Mouse (Mus musculus): Measurements from ENCODE around the gene Kcnn3. TPM values are rescaled to one million over a fixed set of nuclear protein-coding genes. Genes with fewer than 3 reads are reported as not detected.

The Kcnn3 gene
- polyA plus RNA-seq, 1 experiment from 2014 or later = 1.1 TPM

DNA sequence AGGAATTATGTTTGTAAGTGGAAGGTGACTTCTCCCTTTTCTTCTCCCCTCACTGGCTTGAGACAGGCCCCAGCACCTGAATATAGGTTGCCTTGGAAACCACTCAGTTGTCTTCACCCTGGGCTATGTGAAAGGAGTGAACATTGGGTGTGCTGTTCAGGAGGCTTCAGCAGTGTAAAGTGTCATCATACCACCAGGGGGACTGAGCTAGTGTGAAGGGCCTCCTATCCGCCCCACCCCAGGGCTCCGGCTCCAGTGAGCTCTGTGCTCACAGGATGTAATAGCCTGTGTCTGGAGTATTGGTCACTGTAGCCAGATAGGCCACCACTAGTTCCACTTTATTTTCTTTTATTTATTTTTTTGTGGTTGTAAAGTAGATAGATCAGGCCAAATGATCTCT is 54.3 kb downstream of the Kcnn3 start:
- DNase-seq (ENCODE audit: low spot score) (peak; percentile 32), ATAC-seq (replicated peaks; ENCODE audit: insufficient number of reproducible peaks, low FRiP score, low TSS enrichment, low read depth) (no peak)
- 58% methylated on average over 2 of the region's 2 CpGs for WGBS
- no peak overlapping the region for H3K9ac ChIP-seq (replicated peaks; ENCODE audit: low read length)
- H3K4me1 ChIP-seq (ENCODE audit: control insufficient read depth, insufficient read depth, low read length) = peaks cover 3% of the 10 kb centered on the region; the same call in 1 of the 2 replicates
- H3K9me3 ChIP-seq (replicated peaks; ENCODE audit: control insufficient read depth, low read length) = no peaks in the 10 kb centered on the region
- no peak overlapping the region for H3K4me2 ChIP-seq (ENCODE audit: low read depth, low read length)
- H3K27ac ChIP-seq (replicated peaks; ENCODE audit: low read depth, low read length) = no peak overlapping the region
- H3K4me3 ChIP-seq (ENCODE audit: low read depth, low read length) = no peak overlapping the region
- H3K27me3 ChIP-seq (ENCODE audit: control insufficient read depth, insufficient read depth, low read length) = no peaks in the 10 kb centered on the region
- no peaks in the 10 kb centered on the region for H3K36me3 ChIP-seq (replicated peaks; ENCODE audit: control insufficient read depth, insufficient read depth, low read depth, low read length)

DNA sequence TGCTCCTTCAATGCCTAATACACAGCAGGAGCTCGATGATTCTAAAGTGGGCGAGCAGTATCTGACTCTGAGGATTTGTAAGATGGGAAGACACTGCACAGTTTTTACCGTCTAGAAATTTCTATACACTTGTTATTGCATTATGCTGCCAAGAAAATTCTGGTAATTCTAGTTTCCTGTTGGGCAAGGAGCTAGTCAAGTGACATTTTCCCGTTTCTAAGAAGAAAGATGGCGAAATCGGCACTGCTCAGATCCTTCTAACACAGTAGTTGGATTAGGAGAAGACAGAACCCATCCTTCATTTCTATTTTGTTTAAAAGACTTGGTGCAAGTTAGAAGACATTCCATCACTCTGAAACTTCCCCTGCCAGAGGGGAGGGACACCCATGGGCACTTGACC is 56.4 kb downstream of the Kcnn3 start:
- no peak overlapping the region for H3K9ac ChIP-seq (replicated peaks; ENCODE audit: low read length)
- ATAC-seq (replicated peaks; ENCODE audit: insufficient number of reproducible peaks, low FRiP score, low TSS enrichment, low read depth) (no peak), DNase-seq (ENCODE audit: low spot score) (no peak)
- H3K9me3 ChIP-seq (replicated peaks; ENCODE audit: control insufficient read depth, low read length) = no peaks in the 10 kb centered on the region
- H3K4me3 ChIP-seq (ENCODE audit: low read depth, low read length) = no peak overlapping the region
- no peak overlapping the region for H3K4me2 ChIP-seq (ENCODE audit: low read depth, low read length)
- H3K27me3 ChIP-seq (ENCODE audit: control insufficient read depth, insufficient read depth, low read length) = no peaks in the 10 kb centered on the region
- peaks cover 3% of the 10 kb centered on the region; the same call in 1 of the 2 replicates for H3K4me1 ChIP-seq (ENCODE audit: control insufficient read depth, insufficient read depth, low read length)
- no peaks in the 10 kb centered on the region for H3K36me3 ChIP-seq (replicated peaks; ENCODE audit: control insufficient read depth, insufficient read depth, low read depth, low read length)
- no peak overlapping the region for H3K27ac ChIP-seq (replicated peaks; ENCODE audit: low read depth, low read length)
- WGBS = 94% methylated on average over 6 of the region's 6 CpGs

DNA sequence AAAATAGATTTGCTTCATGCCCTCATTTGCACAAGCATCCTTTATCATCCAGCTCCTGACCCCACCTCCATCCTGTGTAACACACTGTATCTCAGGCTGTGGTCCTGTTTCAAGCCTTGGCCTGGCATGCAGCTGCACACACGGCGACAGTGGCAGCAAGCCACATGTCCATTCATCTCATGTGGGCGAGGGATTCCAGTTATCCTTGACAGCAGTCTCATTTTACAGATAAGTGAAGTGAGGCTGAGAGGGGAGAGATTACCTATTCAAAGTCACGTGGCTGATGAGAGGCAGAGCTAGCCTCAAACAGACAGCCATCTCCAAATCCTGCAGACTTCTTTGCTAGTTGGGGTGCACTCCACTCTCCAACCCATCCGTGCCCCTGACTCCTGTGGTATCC is 57.2 kb downstream of the Kcnn3 start:
- ATAC-seq (replicated peaks; ENCODE audit: insufficient number of reproducible peaks, low FRiP score, low TSS enrichment, low read depth) = no peak

GRCm38 (mm10) chr3:89578083-89578482 is 58.1 kb downstream of the Kcnn3 start:
- H3K4me2 ChIP-seq (ENCODE audit: low read depth, low read length) = no peak overlapping the region
- no peaks in the 10 kb centered on the region for H3K27me3 ChIP-seq (ENCODE audit: control insufficient read depth, insufficient read depth, low read length)
- H3K27ac ChIP-seq (replicated peaks; ENCODE audit: low read depth, low read length) = no peak overlapping the region
- 67% methylated on average over 4 of the region's 4 CpGs for WGBS
- H3K9me3 ChIP-seq (replicated peaks; ENCODE audit: control insufficient read depth, low read length) = no peaks in the 10 kb centered on the region
- DNase-seq (ENCODE audit: low spot score) = no peak
- H3K4me1 ChIP-seq (ENCODE audit: control insufficient read depth, insufficient read depth, low read length) = peaks cover 3% of the 10 kb centered on the region; the same call in 1 of the 2 replicates
- no peak overlapping the region for H3K9ac ChIP-seq (replicated peaks; ENCODE audit: low read length)
- H3K4me3 ChIP-seq (ENCODE audit: low read depth, low read length) = no peak overlapping the region
- H3K36me3 ChIP-seq (replicated peaks; ENCODE audit: control insufficient read depth, insufficient read depth, low read depth, low read length) = no peaks in the 10 kb centered on the region
- 0 out of 2 replicates have a peak, but pooled peaks have one; percentile 29 for ATAC-seq (replicated peaks; ENCODE audit: insufficient number of reproducible peaks, low FRiP score, low TSS enrichment, low read depth)

More for the DNA sequence above, 57.2 kb downstream of the Kcnn3 start:
- Histone ChIP-seq H3K27ac (replicated peaks; ENCODE audit: low read depth, low read length) (no peak overlapping the region), H3K9ac (replicated peaks; ENCODE audit: low read length) (no peak overlapping the region), H3K36me3 (replicated peaks; ENCODE audit: control insufficient read depth, insufficient read depth, low read depth, low read length) (no peaks in the 10 kb centered on the region), H3K27me3 (ENCODE audit: control insufficient read depth, insufficient read depth, low read length) (no peaks in the 10 kb centered on the region), H3K4me3 (ENCODE audit: low read depth, low read length) (no peak overlapping the region), H3K9me3 (replicated peaks; ENCODE audit: control insufficient read depth, low read length) (no peaks in the 10 kb centered on the region), H3K4me1 (ENCODE audit: control insufficient read depth, insufficient read depth, low read length) (peaks cover 3% of the 10 kb centered on the region; the same call in 1 of the 2 replicates), H3K4me2 (ENCODE audit: low read depth, low read length) (no peak overlapping the region)
- DNase-seq (ENCODE audit: low spot score) = no peak
- WGBS = 86% methylated on average over 5 of the region's 5 CpGs

GRCm38 (mm10) chr3:89578803-89579202 is 58.8 kb downstream of the Kcnn3 start:
- H3K27ac ChIP-seq (replicated peaks; ENCODE audit: low read depth, low read length) = no peak overlapping the region
- 30% methylated on average over 10 of the region's 10 CpGs for WGBS
- ATAC-seq (replicated peaks; ENCODE audit: insufficient number of reproducible peaks, low FRiP score, low TSS enrichment, low read depth) = no peak

DNA sequence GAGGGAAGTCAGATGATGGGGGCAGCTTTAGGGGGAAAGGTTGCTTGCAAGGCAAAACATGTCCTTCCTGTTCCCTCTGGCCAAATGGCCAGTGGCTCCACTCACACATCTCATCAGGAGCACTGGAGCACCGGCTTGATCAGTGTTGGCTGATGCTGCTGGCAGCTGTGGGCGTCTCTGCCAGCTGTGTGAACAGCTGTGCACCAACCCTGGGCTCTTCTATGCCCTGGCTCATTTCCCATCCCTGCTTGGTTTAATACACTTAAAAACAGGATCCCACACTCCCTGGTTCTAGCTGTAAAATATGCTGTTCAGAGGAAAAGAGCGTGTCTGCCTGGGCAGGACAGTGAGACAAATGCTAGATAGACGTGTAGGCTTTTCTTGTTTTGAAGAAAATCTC is 64.3 kb downstream of the Kcnn3 start:
- H3K4me2 ChIP-seq (ENCODE audit: low read depth, low read length) = no peak overlapping the region

More at GRCm38 (mm10) chr3:89578803-89579202, 58.8 kb downstream of the Kcnn3 start:
- H3K4me2 ChIP-seq (ENCODE audit: low read depth, low read length) = no peak overlapping the region
- H3K27me3 ChIP-seq (ENCODE audit: control insufficient read depth, insufficient read depth, low read length) = no peaks in the 10 kb centered on the region
- H3K9ac ChIP-seq (replicated peaks; ENCODE audit: low read length) = no peak overlapping the region
- no peaks in the 10 kb centered on the region for H3K9me3 ChIP-seq (replicated peaks; ENCODE audit: control insufficient read depth, low read length)
- H3K36me3 ChIP-seq (replicated peaks; ENCODE audit: control insufficient read depth, insufficient read depth, low read depth, low read length) = no peaks in the 10 kb centered on the region
- DNase-seq (ENCODE audit: low spot score) = peak; percentile 39
- no peak overlapping the region for H3K4me3 ChIP-seq (ENCODE audit: low read depth, low read length)
- peaks cover 3% of the 10 kb centered on the region; the same call in 1 of the 2 replicates for H3K4me1 ChIP-seq (ENCODE audit: control insufficient read depth, insufficient read depth, low read length)

GRCm38 (mm10) chr3:89588436-89588835 is 68.5 kb downstream of the Kcnn3 start:
- Histone ChIP-seq H3K36me3 (replicated peaks; ENCODE audit: control insufficient read depth, insufficient read depth, low read depth, low read length) (no peaks in the 10 kb centered on the region), H3K9ac (replicated peaks; ENCODE audit: low read length) (no peak overlapping the region), H3K4me1 (ENCODE audit: control insufficient read depth, insufficient read depth, low read length) (no peaks in the 10 kb centered on the region), H3K27me3 (ENCODE audit: control insufficient read depth, insufficient read depth, low read length) (no peaks in the 10 kb centered on the region), H3K27ac (replicated peaks; ENCODE audit: low read depth, low read length) (no peak overlapping the region), H3K4me3 (ENCODE audit: low read depth, low read length) (no peak overlapping the region), H3K4me2 (ENCODE audit: low read depth, low read length) (no peak overlapping the region), H3K9me3 (replicated peaks; ENCODE audit: control insufficient read depth, low read length) (no peaks in the 10 kb centered on the region)
- WGBS = 58% methylated on average over 11 of the region's 11 CpGs
- no peak for ATAC-seq (replicated peaks; ENCODE audit: insufficient number of reproducible peaks, low FRiP score, low TSS enrichment, low read depth)
- peak; percentile 44 for DNase-seq (ENCODE audit: low spot score)

More for the DNA sequence above, 64.3 kb downstream of the Kcnn3 start:
- no peak for DNase-seq (ENCODE audit: low spot score)
- H3K9me3 ChIP-seq (replicated peaks; ENCODE audit: control insufficient read depth, low read length) = no peaks in the 10 kb centered on the region
- H3K36me3 ChIP-seq (replicated peaks; ENCODE audit: control insufficient read depth, insufficient read depth, low read depth, low read length) = no peaks in the 10 kb centered on the region
- H3K27ac ChIP-seq (replicated peaks; ENCODE audit: low read depth, low read length) = no peak overlapping the region
- no peak overlapping the region for H3K9ac ChIP-seq (replicated peaks; ENCODE audit: low read length)
- H3K4me1 ChIP-seq (ENCODE audit: control insufficient read depth, insufficient read depth, low read length) = no peaks in the 10 kb centered on the region
- H3K27me3 ChIP-seq (ENCODE audit: control insufficient read depth, insufficient read depth, low read length) = no peaks in the 10 kb centered on the region
- no peak overlapping the region for H3K4me3 ChIP-seq (ENCODE audit: low read depth, low read length)
- no peak for ATAC-seq (replicated peaks; ENCODE audit: insufficient number of reproducible peaks, low FRiP score, low TSS enrichment, low read depth)
- 59% methylated on average over 4 of the region's 4 CpGs for WGBS

DNA sequence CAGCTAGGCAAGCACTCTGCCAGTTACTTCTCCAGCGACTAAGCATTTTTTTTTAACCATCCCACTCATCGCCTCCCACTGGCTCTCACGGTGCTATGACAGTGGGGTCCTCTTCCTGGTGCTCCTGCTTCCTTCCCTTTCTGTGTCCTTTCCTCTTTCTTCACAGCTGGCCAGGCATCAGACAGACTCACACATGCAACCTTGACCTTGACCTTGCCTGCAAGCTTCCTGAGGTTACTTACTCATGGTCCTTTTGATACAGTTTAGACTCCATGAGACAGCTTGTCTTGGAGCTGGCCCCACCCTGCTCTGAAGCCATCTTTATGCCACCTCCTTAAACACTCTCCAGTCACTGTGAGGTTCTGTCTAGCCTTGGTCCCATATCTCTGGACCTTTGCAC is 69.4 kb downstream of the Kcnn3 start:
- WGBS = 71% methylated on average over 3 of the region's 3 CpGs
- Histone ChIP-seq H3K36me3 (replicated peaks; ENCODE audit: control insufficient read depth, insufficient read depth, low read depth, low read length) (no peaks in the 10 kb centered on the region), H3K27me3 (ENCODE audit: control insufficient read depth, insufficient read depth, low read length) (no peaks in the 10 kb centered on the region), H3K9me3 (replicated peaks; ENCODE audit: control insufficient read depth, low read length) (no peaks in the 10 kb centered on the region), H3K9ac (replicated peaks; ENCODE audit: low read length) (no peak overlapping the region), H3K4me1 (ENCODE audit: control insufficient read depth, insufficient read depth, low read length) (no peaks in the 10 kb centered on the region), H3K4me2 (ENCODE audit: low read depth, low read length) (no peak overlapping the region), H3K4me3 (ENCODE audit: low read depth, low read length) (no peak overlapping the region), H3K27ac (replicated peaks; ENCODE audit: low read depth, low read length) (no peak overlapping the region)
- ATAC-seq (replicated peaks; ENCODE audit: insufficient number of reproducible peaks, low FRiP score, low TSS enrichment, low read depth) (no peak), DNase-seq (ENCODE audit: low spot score) (no peak)
